Mouse (Mus musculus) midbrain, embryonic 14.5 days (tissue): ENCODE measurements around the gene Gcc1. TPM values are rescaled to one million over a fixed set of nuclear protein-coding genes. Genes with fewer than 3 reads are reported as not detected.
A peak's percentile ranks its signal among the peaks of the same experiment; 100 is the strongest.

Experiments used
- ATAC-seq: fragments of 200-750 bp; cut with Nextera tagmentation; 2 replicates; pipeline ENCODE4 v1.8.0; 2017; ENCODE audit warnings: moderate number of reproducible peaks, moderate library complexity; ENCODE audit not compliant: low FRiP score, low TSS enrichment
- DNase-seq: peaks from one replicate; pipeline ENCODE4 v3.0.0-alpha.2; 2015
- H3K27ac ChIP-seq: fragments of 300-500 bp; sonication (generic); replicated peaks from 2 replicates; pipeline ENCODE4 v1.5.1; 2014; ENCODE audit warnings: mild to moderate bottlenecking, low read depth, low read length, moderate library complexity
- H3K27me3 ChIP-seq: fragments of 300-500 bp; sonication (generic); 2 replicates; pipeline ENCODE4 v1.6.1; 2014; ENCODE audit warnings: low read length, control low read depth, mixed read lengths; ENCODE audit not compliant: control insufficient read depth, insufficient read depth
- H3K36me3 ChIP-seq: fragments of 300-500 bp; sonication (generic); 2 replicates; pipeline ENCODE4 v1.6.1; 2014; ENCODE audit warnings: low read length, control low read depth; ENCODE audit not compliant: control insufficient read depth, insufficient read depth
- H3K4me1 ChIP-seq: fragments of 300-500 bp; sonication (generic); 2 replicates; pipeline ENCODE4 v1.6.1; 2014; ENCODE audit warnings: mild to moderate bottlenecking, antibody characterized with exemption, low read length, control low read depth; ENCODE audit not compliant: control insufficient read depth, insufficient read depth
- H3K4me2 ChIP-seq: fragments of 300-500 bp; sonication (generic); 2 replicates; pipeline ENCODE4 v1.6.1; 2014; ENCODE audit warnings: mild to moderate bottlenecking, low read length, moderate library complexity
- H3K4me3 ChIP-seq: fragments of 300-500 bp; sonication (generic); replicated peaks from 2 replicates; pipeline ENCODE4 v1.5.1; 2014; ENCODE audit warnings: low read depth, low read length
- H3K9ac ChIP-seq: fragments of 300-500 bp; sonication (generic); replicated peaks from 2 replicates; pipeline ENCODE4 v1.6.1; 2014; ENCODE audit warnings: mild to moderate bottlenecking, low read length, moderate library complexity
- H3K9me3 ChIP-seq: fragments of 300-500 bp; sonication (generic); 2 replicates; pipeline ENCODE4 v1.6.1; 2016; ENCODE audit warnings: low read length, control low read depth, mixed read lengths; ENCODE audit not compliant: control insufficient read depth
- WGBS: fragments of 180-500 bp; shearing (Covaris S2); extraction: QIAGEN DNeasy Blood & Tissue Kit; methylation state at CpG from one replicate; pipeline ENCODE4 v1.1.7; 2014; 5-methylcytosine and 5-hydroxymethylcytosine counted together
- polyA plus RNA-seq: library from polyadenylated mRNA; unstranded; fragments of >200 nt; fragmentation: Nextera tagmentation; extraction: Ambion mirVana; gene quantifications from 2 replicates; pipeline ENCODE4 v1.2.1, GENCODE M21; 2014

Gcc1 gene
- polyA plus RNA-seq, 1 experiment from 2014 or later, result 9.5 TPM

DNA sequence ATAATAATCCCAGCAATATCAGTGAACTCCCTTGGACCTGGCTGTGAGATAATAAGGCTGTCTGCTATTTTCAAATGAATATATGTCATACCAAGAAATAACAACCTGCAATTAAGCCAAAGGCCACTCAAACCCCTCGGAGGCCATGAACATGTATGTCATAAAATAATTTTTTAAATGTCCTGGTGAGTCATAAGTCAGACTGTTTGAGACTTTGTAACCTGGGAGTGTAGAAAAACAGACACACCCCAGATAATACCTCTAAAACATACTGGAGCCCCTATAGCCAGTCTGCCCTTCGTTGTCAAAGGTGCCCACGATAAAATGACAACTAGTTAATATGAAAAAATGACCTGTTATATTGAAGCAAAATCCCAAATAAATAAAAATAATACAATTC is 39.2 kb downstream of the Gcc1 start:
- no peak overlapping the region for H3K4me2 ChIP-seq
- no peak for DNase-seq
- no peaks in the 10 kb centered on the region for H3K36me3 ChIP-seq
- H3K27me3 ChIP-seq, result no peaks in the 10 kb centered on the region
- H3K9ac ChIP-seq, result no peak overlapping the region
- H3K4me3 ChIP-seq, result no peak overlapping the region
- no peaks in the 10 kb centered on the region for H3K4me1 ChIP-seq
- ATAC-seq, result no peak
- H3K27ac ChIP-seq, result no peak overlapping the region
- no peaks in the 10 kb centered on the region for H3K9me3 ChIP-seq
- WGBS, result 97% methylated on average over 3 of the region's 3 CpGs

DNA sequence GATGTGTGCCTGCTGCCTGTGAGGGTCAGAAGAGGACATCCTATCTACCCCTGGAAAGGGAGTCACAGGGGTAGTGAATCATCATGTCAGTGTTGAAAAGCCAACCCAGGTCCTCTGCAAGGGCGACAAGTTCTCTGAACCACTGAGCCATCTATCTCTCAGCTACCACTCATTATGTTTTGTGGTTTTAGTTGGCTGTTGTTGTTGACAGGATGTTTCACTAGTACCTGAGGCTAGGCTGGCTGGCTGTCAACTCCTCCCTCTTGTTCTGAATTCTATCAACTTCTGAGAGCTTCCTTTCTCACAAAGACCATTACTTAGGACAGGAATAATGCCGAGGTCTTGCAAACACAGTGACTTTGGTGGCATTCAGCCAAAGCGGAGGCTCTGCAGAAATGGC is 43.0 kb downstream of the Gcc1 start:
- Histone ChIP-seq H3K4me3 (no peak overlapping the region), H3K27me3 (no peaks in the 10 kb centered on the region), H3K4me1 (no peaks in the 10 kb centered on the region), H3K9me3 (no peaks in the 10 kb centered on the region), H3K4me2 (no peak overlapping the region), H3K36me3 (no peaks in the 10 kb centered on the region), H3K27ac (no peak overlapping the region), H3K9ac (no peak overlapping the region)
- 92% methylated on average over 3 of the region's 3 CpGs for WGBS
- ATAC-seq (no peak), DNase-seq (no peak)

- ATAC-seq (no peak), DNase-seq (peak; percentile 23)
- no peaks in the 10 kb centered on the region for H3K9me3 ChIP-seq
- no peaks in the 10 kb centered on the region for H3K27me3 ChIP-seq
- no peak overlapping the region for H3K4me3 ChIP-seq
- H3K27ac ChIP-seq, result no peak overlapping the region
- no peak overlapping the region for H3K4me2 ChIP-seq
- H3K36me3 ChIP-seq, result no peaks in the 10 kb centered on the region
- WGBS, result 70% methylated on average over 4 of the region's 4 CpGs
- H3K9ac ChIP-seq, result no peak overlapping the region
- no peaks in the 10 kb centered on the region for H3K4me1 ChIP-seq
These were observed 46.2 kb downstream of the Gcc1 start for GRCm38 (mm10) chr6:28381983-28382382.

DNA sequence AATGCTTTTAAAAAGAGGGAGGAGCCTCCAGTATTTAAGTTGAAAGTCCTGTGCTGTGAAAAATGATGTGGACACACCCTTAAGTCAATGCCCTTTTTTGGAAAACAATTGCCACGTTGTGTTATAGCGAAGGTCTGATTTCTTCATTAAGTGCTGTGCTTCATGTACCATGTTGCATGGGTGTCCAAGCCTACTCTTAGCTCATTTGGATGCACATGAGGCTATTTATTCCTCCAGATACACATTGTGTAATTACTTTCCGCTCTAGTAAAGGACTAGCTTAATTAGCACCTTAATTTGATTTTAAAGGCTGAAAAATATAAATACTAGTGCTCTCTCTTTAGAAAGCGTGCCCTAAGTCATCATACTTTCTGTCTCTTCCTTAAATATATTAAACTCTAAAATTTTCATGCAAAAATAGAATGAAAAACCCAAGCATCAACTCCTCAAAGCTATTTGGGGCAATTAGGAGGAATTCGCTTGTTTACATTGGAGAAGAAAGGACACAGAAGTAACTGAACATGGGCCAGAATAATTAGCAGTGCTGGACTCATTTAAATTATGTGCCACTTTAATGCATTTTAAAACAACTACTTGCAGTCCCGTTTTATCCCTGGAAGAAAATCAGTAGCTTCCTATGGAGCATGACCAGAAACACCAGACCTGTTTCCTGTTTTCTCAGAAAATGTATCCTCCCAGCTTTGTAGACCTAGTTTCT is 58.1 kb downstream of the Gcc1 start:
- no peak overlapping the region for H3K4me2 ChIP-seq

DNA sequence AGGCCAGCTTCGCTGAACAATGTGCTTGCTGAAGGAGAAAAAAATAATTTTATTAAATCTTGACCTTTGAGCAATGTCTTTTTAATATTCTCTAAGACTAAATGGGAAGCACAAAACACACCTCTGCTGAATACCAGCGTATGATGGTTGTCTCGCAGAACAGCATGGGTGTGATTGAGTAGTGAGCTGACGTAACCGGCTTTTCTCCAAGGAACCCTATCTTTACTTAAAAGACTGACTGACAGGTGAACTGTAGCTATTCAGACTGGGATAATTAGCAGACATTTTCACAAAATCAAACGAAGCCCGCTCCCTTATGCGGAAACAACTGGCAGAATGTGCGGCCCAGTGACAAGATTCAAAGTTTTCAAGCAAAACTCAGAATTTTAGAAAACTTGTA is 60.6 kb downstream of the Gcc1 start:
- Histone ChIP-seq H3K27me3 (no peaks in the 10 kb centered on the region), H3K4me1 (no peaks in the 10 kb centered on the region), H3K27ac (no peak overlapping the region), H3K9me3 (no peaks in the 10 kb centered on the region), H3K36me3 (no peaks in the 10 kb centered on the region), H3K4me3 (no peak overlapping the region), H3K4me2 (no peak overlapping the region), H3K9ac (no peak overlapping the region)
- no peak for DNase-seq
- 89% methylated on average over 9 of the region's 9 CpGs for WGBS
- no peak for ATAC-seq

More for the DNA sequence above, 58.1 kb downstream of the Gcc1 start:
- Histone ChIP-seq H3K9me3 (no peaks in the 10 kb centered on the region), H3K27ac (no peak overlapping the region), H3K4me1 (no peaks in the 10 kb centered on the region), H3K9ac (no peak overlapping the region), H3K27me3 (no peaks in the 10 kb centered on the region), H3K4me3 (no peak overlapping the region), H3K36me3 (no peaks in the 10 kb centered on the region)
- ATAC-seq (no peak), DNase-seq (no peak)
- 91% methylated on average over 6 of the region's 6 CpGs for WGBS

Other genes with a start within 250 kb of the Gcc1 start
- 27.1 and 27.5 TPM in 2 replicates for gene Zfp800, start 30.4 kb downstream of the Gcc1 start, polyA plus RNA-seq
- gene Arf5, start 4.8 kb downstream of the Gcc1 start, polyA plus RNA-seq, result 390 and 430 TPM in 2 replicates
- not detected in 2 replicates for gene Fscn3, start 601 bp downstream of the Gcc1 start, polyA plus RNA-seq
- not detected in 2 replicates for gene Pax4, start 21.0 kb upstream of the Gcc1 start, polyA plus RNA-seq
- 56.9 and 84.5 TPM in 2 replicates for gene Snd1, start 46.7 kb upstream of the Gcc1 start, polyA plus RNA-seq